Mouse (Mus musculus) E14TG2a.4 (cell line): ENCODE data around the gene Ccdc97.
A peak's percentile ranks its signal among the peaks of the same experiment; 100 is the strongest.

Source experiments
- H3K27me3 ChIP-seq: 2 replicates; pipeline ENCODE4 v1.6.1; 2014; ENCODE audit warnings: low read length, control low read depth; ENCODE audit not compliant: insufficient read depth
- H3K36me3 ChIP-seq: 2 replicates; pipeline ENCODE4 v1.6.1; 2014; ENCODE audit warnings: low read length, control low read depth; ENCODE audit not compliant: insufficient read depth
- H3K4me1 ChIP-seq: replicated peaks from 2 replicates; pipeline ENCODE4 v1.6.1; 2014; ENCODE audit warnings: low read depth, low read length, control low read depth
- H3K4me3 ChIP-seq: replicated peaks from 2 replicates; pipeline ENCODE4 v1.5.1; 2014; ENCODE audit warnings: mild to moderate bottlenecking, low read length
- H3K9me3 ChIP-seq: 2 replicates; pipeline ENCODE4 v1.6.1; 2014; ENCODE audit warnings: low read length, control low read depth
- CTCF ChIP-seq: conservative IDR thresholded peaks from 2 replicates; pipeline ENCODE4 v1.5.1; 2014; ENCODE audit warnings: low read length
- NANOG ChIP-seq: IDR thresholded peaks from 2 replicates; pipeline ENCODE4 v1.6.1; 2014; ENCODE audit warnings: borderline replicate concordance, low read length, mixed read lengths
- POU5F1 ChIP-seq: IDR thresholded peaks from 2 replicates; pipeline ENCODE4 v1.6.1; 2014; ENCODE audit warnings: low read length, borderline replicate concordance

Ccdc97 gene

GRCm38 (mm10) chr7:25754439-25754737, 35.5 kb upstream of the Ccdc97 start:
- no peaks in the 10 kb centered on the region for H3K9me3 ChIP-seq
- H3K36me3 ChIP-seq: peaks cover 41% of the 10 kb centered on the region
- H3K27me3 ChIP-seq: no peaks in the 10 kb centered on the region
- peak overlapping the region; percentile 100 for H3K4me3 ChIP-seq
- peaks cover 40% of the 10 kb centered on the region for H3K4me1 ChIP-seq
- TF ChIP-seq CTCF: no peak
- TF ChIP-seq POU5F1: no peak
- TF ChIP-seq NANOG: no peak

- Histone ChIP-seq H3K4me3 (peak overlapping the region; percentile 100), H3K4me1 (peaks cover 44% of the 10 kb centered on the region), H3K27me3 (no peaks in the 10 kb centered on the region), H3K9me3 (no peaks in the 10 kb centered on the region), H3K36me3 (peaks cover 46% of the 10 kb centered on the region)
- TF ChIP-seq NANOG: no peak
- no peak for TF ChIP-seq CTCF
- no peak for TF ChIP-seq POU5F1
Observed at GRCm38 (mm10) chr7:25753643-25754438, 35.0 kb upstream of the Ccdc97 start.

- Histone ChIP-seq H3K36me3 (peaks cover 54% of the 10 kb centered on the region), H3K27me3 (no peaks in the 10 kb centered on the region), H3K9me3 (no peaks in the 10 kb centered on the region), H3K4me1 (peaks cover 50% of the 10 kb centered on the region), H3K4me3 (peak overlapping the region; percentile 100)
- TF ChIP-seq NANOG: no peak
- TF ChIP-seq CTCF: no peak
- no peak for TF ChIP-seq POU5F1
Observed at GRCm38 (mm10) chr7:25753076-25753475, 34.2 kb upstream of the Ccdc97 start.

DNA sequence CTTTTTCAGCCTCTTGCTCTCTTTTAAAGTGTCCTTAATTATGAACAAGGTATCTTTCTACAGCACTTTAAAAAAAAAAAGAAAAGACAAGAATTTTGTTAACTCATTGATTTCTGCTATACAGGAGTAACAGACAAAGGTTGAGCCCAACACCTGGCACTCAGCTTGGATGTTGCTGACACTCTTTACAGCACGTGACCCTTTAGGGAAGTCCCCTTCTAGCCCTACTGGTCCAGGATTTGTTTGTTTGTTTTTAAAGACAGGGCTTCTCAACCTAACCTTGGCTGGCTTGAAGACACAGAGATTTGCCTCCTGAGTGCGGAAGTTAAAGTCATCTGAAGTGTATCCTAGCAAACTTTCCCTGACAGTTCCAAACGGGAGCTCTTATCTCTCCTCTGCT, 28.0 kb upstream of the Ccdc97 start:
- TF ChIP-seq NANOG (no peak), CTCF (no peak), POU5F1 (no peak)
- Histone ChIP-seq H3K36me3 (peaks cover 100% of the 10 kb centered on the region), H3K4me3 (no peak overlapping the region), H3K27me3 (no peaks in the 10 kb centered on the region), H3K4me1 (peaks cover 41% of the 10 kb centered on the region), H3K9me3 (no peaks in the 10 kb centered on the region)

DNA sequence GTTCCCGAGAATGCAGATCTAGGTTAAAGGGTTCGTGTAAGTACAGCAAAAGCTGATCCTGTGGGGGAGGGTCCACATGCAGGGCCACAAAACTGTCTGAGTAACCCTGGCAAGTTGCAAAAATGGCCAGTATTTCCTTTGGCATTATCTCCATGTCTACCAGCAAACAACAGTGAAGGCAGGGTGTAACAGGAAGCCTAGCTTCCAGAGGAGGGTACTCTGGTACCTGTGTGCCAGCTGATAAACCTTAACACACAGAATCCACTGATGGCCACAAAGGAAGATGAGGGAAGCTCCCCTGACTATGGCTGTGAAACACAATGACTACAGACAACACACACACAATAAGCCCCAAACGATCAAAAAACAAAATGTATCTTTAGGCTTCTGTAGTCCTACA, 19.4 kb upstream of the Ccdc97 start:
- no peaks in the 10 kb centered on the region for H3K27me3 ChIP-seq
- H3K4me3 ChIP-seq: no peak overlapping the region
- no peak for TF ChIP-seq POU5F1
- no peak for TF ChIP-seq CTCF
- TF ChIP-seq NANOG: no peak
- peaks cover 11% of the 10 kb centered on the region for H3K4me1 ChIP-seq
- H3K36me3 ChIP-seq: peaks cover 99% of the 10 kb centered on the region
- H3K9me3 ChIP-seq: no peaks in the 10 kb centered on the region

- Histone ChIP-seq H3K36me3 (peaks cover 99% of the 10 kb centered on the region), H3K4me3 (no peak overlapping the region), H3K4me1 (peaks cover 25% of the 10 kb centered on the region), H3K9me3 (no peaks in the 10 kb centered on the region), H3K27me3 (no peaks in the 10 kb centered on the region)
- TF ChIP-seq CTCF (peak; percentile 25; the same call in 1 of the 2 replicates), NANOG (no peak)
Observed at GRCm38 (mm10) chr7:25736920-25737319, 18.0 kb upstream of the Ccdc97 start.

GRCm38 (mm10) chr7:25734991-25735390, 16.1 kb upstream of the Ccdc97 start:
- Histone ChIP-seq H3K36me3 (peaks cover 99% of the 10 kb centered on the region), H3K27me3 (no peaks in the 10 kb centered on the region), H3K9me3 (no peaks in the 10 kb centered on the region), H3K4me1 (peaks cover 33% of the 10 kb centered on the region), H3K4me3 (no peak overlapping the region)
- TF ChIP-seq CTCF (no peak), NANOG (no peak), POU5F1 (no peak)

DNA sequence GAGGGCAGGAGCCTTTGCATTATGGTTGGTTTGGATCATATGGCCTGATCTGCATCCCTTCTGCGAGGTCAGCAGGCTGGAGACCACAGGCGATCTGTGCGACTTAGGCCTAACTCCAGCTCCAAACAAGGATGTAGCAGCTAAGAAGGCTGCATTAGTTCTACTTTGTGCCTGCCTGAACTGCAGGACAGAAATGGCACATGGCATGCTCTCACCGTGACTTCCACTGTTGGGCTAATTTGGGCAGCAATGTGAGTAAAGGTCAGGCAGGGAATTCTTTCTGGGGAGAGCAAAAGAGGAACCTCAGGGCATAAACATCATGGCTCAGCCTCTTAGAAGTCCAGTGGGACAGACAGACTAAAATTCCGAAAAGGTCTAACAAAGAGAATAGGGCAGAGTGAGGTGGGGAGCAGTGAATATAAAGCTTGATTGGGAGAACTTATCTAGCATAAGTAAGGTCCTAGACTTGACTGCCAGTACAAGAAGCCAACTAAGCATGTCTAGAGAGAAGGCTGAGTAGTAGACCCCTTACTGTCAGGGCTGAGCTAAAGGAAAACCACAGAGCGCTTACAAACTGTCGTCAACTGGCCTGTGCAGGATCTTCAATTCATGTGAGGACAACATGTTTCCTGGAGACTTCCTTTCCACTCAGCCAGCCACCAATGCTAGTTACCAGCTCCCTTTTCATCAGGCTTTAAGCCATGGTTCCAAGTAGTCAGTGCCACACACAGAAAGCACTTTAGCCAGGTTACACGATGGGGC, 12.6 kb upstream of the Ccdc97 start:
- TF ChIP-seq POU5F1: no peak
- no peak for TF ChIP-seq NANOG
- H3K36me3 ChIP-seq: peaks cover 99% of the 10 kb centered on the region
- no peak overlapping the region for H3K4me3 ChIP-seq
- H3K27me3 ChIP-seq: no peaks in the 10 kb centered on the region
- no peaks in the 10 kb centered on the region for H3K9me3 ChIP-seq
- peaks cover 60% of the 10 kb centered on the region for H3K4me1 ChIP-seq
